In the genomic region with DNA sequence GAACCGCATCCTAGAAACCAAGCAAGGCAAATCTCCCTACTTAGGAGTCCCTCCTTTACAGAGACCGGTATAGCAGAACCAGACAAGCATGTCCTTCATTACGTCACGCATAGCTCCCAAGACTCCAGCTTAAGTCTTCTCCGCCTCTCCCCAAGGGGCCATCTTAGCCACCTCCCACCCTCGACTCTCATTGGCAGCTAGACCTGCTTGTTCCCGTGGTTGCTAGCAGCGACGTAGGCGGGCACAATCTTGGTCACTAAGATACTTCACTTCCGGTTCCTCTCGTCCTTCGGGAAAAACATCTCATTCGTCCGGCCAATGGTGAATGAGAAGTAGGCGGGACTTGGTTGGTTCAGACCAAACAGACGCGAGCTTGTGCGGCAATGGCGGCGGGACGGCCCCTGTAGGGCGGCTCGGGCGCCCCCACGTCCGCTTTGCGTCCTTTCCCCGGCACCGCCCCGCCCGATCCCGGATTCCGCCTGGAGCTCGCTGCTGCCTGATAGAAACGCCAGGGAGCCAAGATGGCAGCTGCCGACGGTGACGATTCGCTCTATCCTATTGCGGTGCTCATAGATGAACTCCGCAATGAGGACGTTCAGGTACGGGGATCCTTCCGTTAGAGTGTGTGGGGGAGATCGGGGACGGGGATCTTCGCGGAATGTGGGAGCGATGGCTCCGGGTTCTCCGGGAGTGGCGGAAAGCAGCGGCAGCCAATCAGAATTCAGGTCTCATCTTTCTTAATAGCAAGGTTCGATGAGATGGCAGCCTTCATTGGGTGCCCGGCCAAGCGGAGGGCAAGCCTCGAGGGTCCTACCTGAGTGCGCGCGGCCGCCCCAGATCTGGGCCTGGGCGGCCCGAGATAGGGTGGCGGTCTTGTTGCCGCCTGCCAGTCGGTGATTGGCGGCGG, we compare ENCODE assay signal across 8 mouse cellular contexts. TPM values are rescaled to one million over a fixed set of nuclear protein-coding genes. Genes with fewer than 3 reads are reported as not detected.
DNase-seq lines count a peak whose midpoint lies in the region; ATAC-seq and TF ChIP-seq lines count a peak whose summit lies in the region.

TSS of gene Ppp2r1a (plus strand) at position 327 of the 907 bp plus-strand sequence.

- under 1% methylated on average over 69 of the region's 69 CpGs for WGBS in bone marrow, adult 2 months
- WGBS in embryonic facial prominence, embryonic 15.5 days, result under 1% methylated on average over 69 of the region's 69 CpGs
- WGBS in limb, embryonic 14.5 days, result under 1% methylated on average over 69 of the region's 69 CpGs
- WGBS in midbrain, postnatal 0 days, result under 1% methylated on average over 67 of the region's 69 CpGs

- TF ChIP-seq POLR2A in bone marrow, adult 2 months (IDR thresholded peaks at IDR 0.05; ENCODE audit: borderline replicate concordance, control insufficient read depth, low read depth, low read length), result no peak; the same call in 1 of the 2 replicates
- TF ChIP-seq POLR2A in limb, embryonic 14.5 days (IDR thresholded peaks at IDR 0.05; ENCODE audit: borderline replicate concordance, extremely low read depth, insufficient read depth, insufficient read length), result peak; percentile 86; the same call in 1 of the 2 replicates

- ATAC-seq in embryonic facial prominence, embryonic 15.5 days (ENCODE audit: insufficient number of reproducible peaks, low FRiP score, low TSS enrichment, low read depth), result peak; percentile 99
- ATAC-seq in limb, embryonic 14.5 days (ENCODE audit: low FRiP score, low read depth), result peak; percentile 97
- peak; percentile 99 for ATAC-seq in midbrain, postnatal 0 days (ENCODE audit: low FRiP score)

- peak; percentile 10; the same call in 1 of the 2 replicates for TF ChIP-seq CTCF in bone marrow, adult 2 months (IDR thresholded peaks at IDR 0.05; ENCODE audit: control insufficient read depth, insufficient read depth, low read length)
- peak; percentile 28; the same call in 1 of the 2 replicates for TF ChIP-seq CTCF in midbrain, postnatal 0 days (IDR thresholded peaks at IDR 0.05)

- H3K36me3 ChIP-seq in embryonic facial prominence, embryonic 15.5 days, result no peaks in the 10 kb centered on the region
- no peaks in the 10 kb centered on the region for H3K36me3 ChIP-seq in limb, embryonic 14.5 days (ENCODE audit: control insufficient read depth, insufficient read depth, low read length)
- H3K36me3 ChIP-seq in midbrain, postnatal 0 days (ENCODE audit: insufficient read depth, low read length), result no peaks in the 10 kb centered on the region

- no peaks in the 10 kb centered on the region for H3K27me3 ChIP-seq in embryonic facial prominence, embryonic 15.5 days
- H3K27me3 ChIP-seq in limb, embryonic 14.5 days (ENCODE audit: control insufficient read depth, insufficient read depth, low read length), result no peaks in the 10 kb centered on the region
- H3K27me3 ChIP-seq in midbrain, postnatal 0 days (ENCODE audit: insufficient read depth, low read length), result no peaks in the 10 kb centered on the region

- peaks cover 3% of the 10 kb centered on the region for H3K4me1 ChIP-seq in bone marrow, adult 2 months (ENCODE audit: control insufficient read depth, insufficient read depth, low read length)
- peaks cover 22% of the 10 kb centered on the region for H3K4me1 ChIP-seq in embryonic facial prominence, embryonic 15.5 days
- H3K4me1 ChIP-seq in limb, embryonic 14.5 days (ENCODE audit: control insufficient read depth, insufficient read depth, low read length), result peaks cover 24% of the 10 kb centered on the region
- peaks cover 8% of the 10 kb centered on the region; the same call in 1 of the 2 replicates for H3K4me1 ChIP-seq in midbrain, postnatal 0 days (ENCODE audit: insufficient read depth, low read length)

- H3K9me3 ChIP-seq in embryonic facial prominence, embryonic 15.5 days (replicated peaks), result no peaks in the 10 kb centered on the region
- no peaks in the 10 kb centered on the region for H3K9me3 ChIP-seq in limb, embryonic 14.5 days (ENCODE audit: control insufficient read depth, low read length)
- H3K9me3 ChIP-seq in midbrain, postnatal 0 days (ENCODE audit: low read length), result no peaks in the 10 kb centered on the region

- peak within 1 kb of the TSS; percentile 91 for H3K9ac ChIP-seq in embryonic facial prominence, embryonic 15.5 days
- H3K9ac ChIP-seq in limb, embryonic 14.5 days (ENCODE audit: low read depth, low read length, severe bottlenecking), result peak within 1 kb of the TSS; percentile 87
- H3K9ac ChIP-seq in midbrain, postnatal 0 days (replicated peaks; ENCODE audit: low read length, poor library complexity, severe bottlenecking), result peak within 1 kb of the TSS; percentile 89

- peak within 1 kb of the TSS; percentile 56 for H3K4me2 ChIP-seq in embryonic facial prominence, embryonic 15.5 days (replicated peaks)
- H3K4me2 ChIP-seq in limb, embryonic 14.5 days (replicated peaks; ENCODE audit: low read depth, low read length, severe bottlenecking), result peak within 1 kb of the TSS; percentile 69
- peak within 1 kb of the TSS; percentile 63 for H3K4me2 ChIP-seq in midbrain, postnatal 0 days (ENCODE audit: low read depth, low read length, poor library complexity, severe bottlenecking)

- peak; percentile 100 for DNase-seq in 416B (ENCODE audit: low read depth)
- DNase-seq in heart, adult 8-10 months (ENCODE audit: low spot score), result peak; percentile 100
- DNase-seq in kidney, adult 9 months, result peak; percentile 100
- DNase-seq in limb, embryonic 14.5 days (ENCODE audit: low spot score), result peak; percentile 100
- DNase-seq in midbrain, postnatal 0 days (ENCODE audit: low spot score), result peak; percentile 100
- peak; percentile 94 to 97 for DNase-seq in spleen, postnatal 14 days (ENCODE audit: low spot score in 2 of 2)

- peak within 1 kb of the TSS; percentile 96 for H3K27ac ChIP-seq in bone marrow, adult 2 months (ENCODE audit: control insufficient read depth, insufficient read depth, low read depth, low read length, poor library complexity)
- H3K27ac ChIP-seq in embryonic facial prominence, embryonic 15.5 days (replicated peaks), result peak within 1 kb of the TSS; percentile 99
- H3K27ac ChIP-seq in limb, embryonic 14.5 days (replicated peaks; ENCODE audit: low read depth, low read length), result peak within 1 kb of the TSS; percentile 98
- peak within 1 kb of the TSS; percentile 98 for H3K27ac ChIP-seq in midbrain, postnatal 0 days (ENCODE audit: low read depth, low read length)

- H3K4me3 ChIP-seq in bone marrow, adult 2 months (replicated peaks; ENCODE audit: control insufficient read depth, low read depth, low read length), result peak within 1 kb of the TSS; percentile 98
- H3K4me3 ChIP-seq in embryonic facial prominence, embryonic 15.5 days (replicated peaks), result peak within 1 kb of the TSS; percentile 72
- peak within 1 kb of the TSS; percentile 73 for H3K4me3 ChIP-seq in limb, embryonic 14.5 days (replicated peaks; ENCODE audit: low read length)
- peak within 1 kb of the TSS; percentile 80 for H3K4me3 ChIP-seq in midbrain, postnatal 0 days (ENCODE audit: low read depth, low read length)

RNA-seq across cellular contexts. Expression of gene Ppp2r1a, which starts in this region (rescaled TPM):
- polyA plus RNA-seq in bone marrow, adult 2 months (2011; ENCODE audit: insufficient read depth, insufficient read length, low replicate concordance, missing spikeins), result 52.6 and 84.2 TPM in 2 replicates
- 357 and 369 TPM in 2 replicates for polyA plus RNA-seq in embryonic facial prominence, embryonic 15.5 days (2015; fragmentation: Nextera tagmentation; extraction: Ambion mirVana)
- 100 to 1,000 TPM; 165 to 207 (median 192) TPM for total RNA-seq in heart, adult 8-10 months (2022)
- polyA plus RNA-seq in limb, embryonic 14.5 days (2012; rRNA removed), result 245 and 276 TPM in 2 replicates
- polyA plus RNA-seq in limb, embryonic 14.5 days (2014; fragmentation: Nextera tagmentation; extraction: Ambion mirVana), result 383 and 396 TPM in 2 replicates
- total RNA-seq in midbrain, postnatal 0 days (2014; rRNA removed), result 749 and 792 TPM in 2 replicates
- 746 and 817 TPM in 2 replicates for polyA plus RNA-seq in midbrain, postnatal 0 days (2015; fragmentation: Nextera tagmentation; extraction: Ambion mirVana)

Comparison
In these comparisons a context has a peak if more than half of its experiments do, and no peak if none do; other contexts are left out.
1. Peak in every context shown above with its lines: DNase-seq, ATAC-seq, H3K4me3 ChIP-seq and H3K27ac ChIP-seq.